In genomic region chr19:41176881-41177280, GRCm38 (mm10) we compare ENCODE assay signal across 23 mouse cellular contexts. TPM values are rescaled to one million over a fixed set of nuclear protein-coding genes. Genes with fewer than 3 reads are reported as not detected.
"Had no signal": no experiment of that assay in that cellular context is flagged by ENCODE, and none has a peak within 500 bp of the region (broad histone marks: within the 10 kb centered on the region; RNA-seq: fewer than 3 reads in every experiment).

No protein-coding gene starts in this region.

- ATAC-seq: liver, postnatal 0 days; lung, postnatal 0 days had no signal

- H3K9me3 ChIP-seq: kidney, embryonic 15.5 days; limb, embryonic 12.5 days; limb, embryonic 15.5 days; midbrain, embryonic 15.5 days; neural tube, embryonic 13.5 days; stomach, embryonic 15.5 days had no signal

- H3K4me2 ChIP-seq: kidney, embryonic 15.5 days; limb, embryonic 12.5 days; limb, embryonic 15.5 days; liver, embryonic 11.5 days; lung, embryonic 14.5 days; midbrain, embryonic 15.5 days; neural tube, embryonic 13.5 days; stomach, embryonic 15.5 days had no signal

- H3K27ac ChIP-seq: kidney, embryonic 15.5 days; left cerebral cortex, adult 2 months; limb, embryonic 12.5 days; limb, embryonic 15.5 days; liver, embryonic 14.5 days; macrophage; midbrain, embryonic 15.5 days; neural tube, embryonic 13.5 days; stomach, embryonic 15.5 days had no signal

- H3K27me3 ChIP-seq: kidney, embryonic 15.5 days; limb, embryonic 12.5 days; neural tube, embryonic 13.5 days; stomach, embryonic 15.5 days had no signal

- H3K4me3 ChIP-seq: kidney, embryonic 15.5 days; left cerebral cortex, adult 2 months; limb, embryonic 12.5 days; limb, embryonic 15.5 days; midbrain, embryonic 15.5 days; myocyte; neural tube, embryonic 13.5 days; stomach, embryonic 15.5 days had no signal

- H3K36me3 ChIP-seq: kidney, embryonic 15.5 days; limb, embryonic 12.5 days; limb, embryonic 15.5 days; midbrain, embryonic 15.5 days; neural tube, embryonic 13.5 days; stomach, embryonic 15.5 days had no signal

- DNase-seq: kidney, postnatal 10 days; kidney, postnatal 36 days; layer of hippocampus, postnatal 36 days; left cerebral cortex, postnatal 4 days; liver, postnatal 0 days; lung, embryonic 14.5 days; right cerebral cortex, postnatal 25 days; spleen, adult 18-20 months; thymus, postnatal 25 days had no signal

- H3K9ac ChIP-seq: kidney, embryonic 15.5 days; limb, embryonic 12.5 days; limb, embryonic 15.5 days; liver, embryonic 14.5 days; liver, postnatal 0 days; lung, embryonic 14.5 days; midbrain, embryonic 15.5 days; neural tube, embryonic 13.5 days; stomach, embryonic 15.5 days had no signal

- H3K4me1 ChIP-seq: kidney, embryonic 15.5 days; limb, embryonic 12.5 days; limb, embryonic 15.5 days; neural tube, embryonic 13.5 days; stomach, embryonic 15.5 days had no signal

RNA-seq across cellular contexts. Expression of gene Tll2, which starts 29.8 kb away (rescaled TPM):
- total RNA-seq: megakaryocyte, adult 5-6 weeks; monocyte, adult 5-6 weeks had no signal
- polyA plus RNA-seq: liver, embryonic 11.5 days; liver, embryonic 14.5 days; liver, postnatal 0 days; lung, postnatal 0 days; macrophage; myocyte had no signal
